Mouse (Mus musculus) heart, adult 2 months (tissue): ENCODE measurements around the gene Nup210. TPM values are rescaled to one million over a fixed set of nuclear protein-coding genes. Genes with fewer than 3 reads are reported as not detected.

Experiments used
- DNase-seq, 2 experiments: peaks; one replicate each; pipeline ENCODE4 v3.0.0; 2021
- H3K27ac ChIP-seq: fragments of 200-600 bp; 2 replicates; pipeline ENCODE4 v1.8.1; 2022
- H3K27me3 ChIP-seq: fragments of 200-500 bp; 2 replicates; pipeline ENCODE4 v1.6.1; 2012; ENCODE audit warnings: mild to moderate bottlenecking, low read length, inconsistent platforms, mixed read lengths; ENCODE audit not compliant: control insufficient read depth, insufficient read depth
- H3K36me3 ChIP-seq: fragments of 200-500 bp; 2 replicates; pipeline ENCODE4 v1.6.1; 2012; ENCODE audit warnings: low read length, inconsistent platforms; ENCODE audit not compliant: control insufficient read depth, insufficient read depth
- H3K4me1 ChIP-seq: fragments of 200-500 bp; 2 replicates; pipeline ENCODE4 v1.6.1; 2011; ENCODE audit warnings: low read length; ENCODE audit not compliant: control insufficient read depth, insufficient read depth
- H3K4me3 ChIP-seq: fragments of 200-600 bp; 2 replicates; pipeline ENCODE4 v1.8.1; 2022
- H3K79me2 ChIP-seq: fragments of 200-500 bp; replicated peaks from 2 replicates; pipeline ENCODE4 v1.6.1; 2012; ENCODE audit warnings: mild to moderate bottlenecking, inconsistent platforms, low read length, moderate library complexity, mixed read lengths; ENCODE audit not compliant: control insufficient read depth, insufficient read depth
- H3K9ac ChIP-seq: fragments of 200-500 bp; 2 replicates; pipeline ENCODE4 v1.6.1; 2012; ENCODE audit warnings: low read depth, mild to moderate bottlenecking, control low read depth, inconsistent platforms, low read length, mixed read lengths
- CTCF ChIP-seq: fragments of 200-600 bp; IDR thresholded peaks from 2 replicates; pipeline ENCODE4 v1.8.1; 2022; ENCODE audit warnings: antibody characterized with exemption, mild to moderate bottlenecking, moderate library complexity
- EP300 ChIP-seq: fragments of 200-500 bp; IDR thresholded peaks from 2 replicates; pipeline ENCODE4 v1.6.1; 2011; ENCODE audit warnings: low read depth, low read length, control low read depth; ENCODE audit not compliant: insufficient read depth
- POLR2A ChIP-seq: fragments of 200-500 bp; IDR thresholded peaks from 2 replicates; pipeline ENCODE4 v1.6.1; 2011; ENCODE audit warnings: mild to moderate bottlenecking, low read depth, low read length, control low read depth; ENCODE audit not compliant: insufficient read depth
- WGBS: fragments of 180-500 bp; shearing (Covaris S2); methylation state at CpG from one replicate; pipeline ENCODE4 v1.1.7; 2018; 5-methylcytosine and 5-hydroxymethylcytosine counted together
- intact Hi-C: fragments of 180-260 bp; cut with DNase I; formaldehyde crosslinking; loops from one replicate; pipeline ENCODE4 v1.15.1; 2025
- polyA plus RNA-seq: library from polyadenylated mRNA; depleted of rRNA; stranded (reverse); fragments of >200 nt; gene quantifications from 2 replicates; pipeline ENCODE4 v1.2.3, GENCODE M21; 2012
- total RNA-seq, 2 experiments: library from RNA; stranded (reverse); gene quantifications; 2 replicates each; pipeline ENCODE4 v1.2.3; 2021

Nup210 gene
- total and polyA plus RNA-seq, 3 experiments: 2.5 to 6.4 (median 3.4) TPM

- intact Hi-C loops: no loop called here
- no peak overlapping the region for H3K4me3 ChIP-seq
- no peaks in the 10 kb centered on the region for H3K36me3 ChIP-seq
- no peaks in the 10 kb centered on the region for H3K79me2 ChIP-seq
- no peak for DNase-seq
- no peak overlapping the region for H3K9ac ChIP-seq
- no peaks in the 10 kb centered on the region for H3K27me3 ChIP-seq
- no peak overlapping the region for H3K27ac ChIP-seq
- WGBS: 38% methylated on average over 5 of the region's 5 CpGs
- TF ChIP-seq POLR2A: no peak
- no peak for TF ChIP-seq CTCF
- TF ChIP-seq EP300: no peak
- no peaks in the 10 kb centered on the region for H3K4me1 ChIP-seq
Observed at GRCm38 (mm10) chr6:91146443-91147151, 30.0 kb upstream of the Nup210 start.

GRCm38 (mm10) chr6:91145572-91145971, 28.9 kb upstream of the Nup210 start:
- H3K79me2 ChIP-seq: no peaks in the 10 kb centered on the region
- H3K4me3 ChIP-seq: no peak overlapping the region
- intact Hi-C loops: no loop called here
- no peaks in the 10 kb centered on the region for H3K4me1 ChIP-seq
- TF ChIP-seq CTCF: no peak
- TF ChIP-seq POLR2A: no peak
- no peak for TF ChIP-seq EP300
- no peaks in the 10 kb centered on the region for H3K27me3 ChIP-seq
- no peaks in the 10 kb centered on the region for H3K36me3 ChIP-seq
- no peak for DNase-seq
- H3K27ac ChIP-seq: no peak overlapping the region
- H3K9ac ChIP-seq: no peak overlapping the region
- 76% methylated on average over 5 of the region's 5 CpGs for WGBS

GRCm38 (mm10) chr6:91145056-91145455, 28.4 kb upstream of the Nup210 start:
- no peaks in the 10 kb centered on the region for H3K4me1 ChIP-seq
- no peaks in the 10 kb centered on the region for H3K79me2 ChIP-seq
- no peaks in the 10 kb centered on the region for H3K36me3 ChIP-seq
- no peak overlapping the region for H3K9ac ChIP-seq
- no peak for TF ChIP-seq EP300
- TF ChIP-seq CTCF: no peak
- TF ChIP-seq POLR2A: no peak
- H3K27me3 ChIP-seq: no peaks in the 10 kb centered on the region
- intact Hi-C loops: no loop called here
- H3K27ac ChIP-seq: no peak overlapping the region
- no peak for DNase-seq
- H3K4me3 ChIP-seq: no peak overlapping the region
- 75% methylated on average over 3 of the region's 3 CpGs for WGBS

GRCm38 (mm10) chr6:91139846-91140245, 23.2 kb upstream of the Nup210 start:
- Histone ChIP-seq H3K4me3 (no peak overlapping the region), H3K36me3 (no peaks in the 10 kb centered on the region), H3K27ac (no peak overlapping the region), H3K79me2 (no peaks in the 10 kb centered on the region), H3K27me3 (no peaks in the 10 kb centered on the region), H3K4me1 (no peaks in the 10 kb centered on the region), H3K9ac (no peak overlapping the region)
- TF ChIP-seq CTCF: peak; percentile 91
- TF ChIP-seq POLR2A: no peak
- peak; percentile 77; the same call in 1 of the 2 replicates for TF ChIP-seq EP300
- WGBS: 17% methylated on average over 4 of the region's 4 CpGs
- intact Hi-C loops: loop anchor here (1.0 to 2.0 kb wide), 2 partner anchors 81 to 321 kb away; no protein-coding TSS in a partner anchor
- peak; percentile 61 to 66 for DNase-seq

GRCm38 (mm10) chr6:91137343-91137956, 20.8 kb upstream of the Nup210 start:
- whole genome bisulfite sequencing: 66% methylated on average over 10 of the region's 10 CpGs
- H3K9ac ChIP-seq: no peak overlapping the region

GRCm38 (mm10) chr6:91130856-91131255, 14.2 kb upstream of the Nup210 start:
- H3K27me3 ChIP-seq: no peaks in the 10 kb centered on the region; the same call in 1 of the 2 replicates
- H3K4me3 ChIP-seq: no peak overlapping the region
- intact Hi-C loops: no loop called here
- H3K27ac ChIP-seq: no peak overlapping the region
- no peak overlapping the region for H3K9ac ChIP-seq
- DNase-seq: no peak
- TF ChIP-seq POLR2A (no peak), CTCF (no peak), EP300 (no peak)
- WGBS: 14% methylated on average over 1 of the region's 1 CpGs
- no peaks in the 10 kb centered on the region for H3K4me1 ChIP-seq
- H3K79me2 ChIP-seq: no peaks in the 10 kb centered on the region
- no peaks in the 10 kb centered on the region for H3K36me3 ChIP-seq

More at GRCm38 (mm10) chr6:91137343-91137956, 20.8 kb upstream of the Nup210 start:
- Histone ChIP-seq H3K27ac (no peak overlapping the region), H3K4me3 (no peak overlapping the region), H3K79me2 (no peaks in the 10 kb centered on the region), H3K36me3 (no peaks in the 10 kb centered on the region), H3K4me1 (no peaks in the 10 kb centered on the region), H3K27me3 (no peaks in the 10 kb centered on the region)
- DNase-seq: no peak
- no peak for TF ChIP-seq CTCF
- intact Hi-C loops: loop anchor here (2.0 kb wide), 1 partner anchor 391 kb away; no protein-coding TSS in a partner anchor
